Mouse (Mus musculus) testis, adult 2 months (tissue): ENCODE results near the gene Cop1. TPM values are rescaled to one million over a fixed set of nuclear protein-coding genes. Genes with fewer than 3 reads are reported as not detected.

Source experiments
- H3K27ac ChIP-seq: fragments of 200-500 bp; 2 replicates; pipeline ENCODE4 v1.5.1; 2012; ENCODE audit warnings: low read depth, low read length; ENCODE audit not compliant: control insufficient read depth, insufficient read depth
- H3K27me3 ChIP-seq: fragments of 200-500 bp; 2 replicates; pipeline ENCODE4 v1.6.1; 2012; ENCODE audit warnings: mild to moderate bottlenecking, low read length, moderate library complexity; ENCODE audit not compliant: control insufficient read depth, insufficient read depth
- H3K36me3 ChIP-seq: fragments of 200-500 bp; 2 replicates; pipeline ENCODE4 v1.6.1; 2012; ENCODE audit warnings: mild to moderate bottlenecking, low read length; ENCODE audit not compliant: control insufficient read depth, insufficient read depth
- H3K4me1 ChIP-seq: fragments of 200-500 bp; 2 replicates; pipeline ENCODE4 v1.6.1; 2012; ENCODE audit warnings: low read length; ENCODE audit not compliant: control insufficient read depth, insufficient read depth
- H3K4me3 ChIP-seq: fragments of 200-500 bp; 2 replicates; pipeline ENCODE4 v1.5.1; 2012; ENCODE audit warnings: low read depth, mild to moderate bottlenecking, low read length, moderate library complexity, mixed read lengths; ENCODE audit not compliant: control insufficient read depth
- CTCF ChIP-seq: fragments of 200-500 bp; IDR thresholded peaks from 2 replicates; pipeline ENCODE4 v1.5.1; 2012; ENCODE audit warnings: low read depth, mild to moderate bottlenecking, inconsistent platforms, low read length, moderate library complexity; ENCODE audit not compliant: control insufficient read depth, insufficient read depth, insufficient replicate concordance
- POLR2A ChIP-seq: fragments of 200-500 bp; IDR thresholded peaks from 2 replicates; pipeline ENCODE4 v1.6.1; 2012; ENCODE audit warnings: low read depth, mild to moderate bottlenecking, inconsistent platforms, low read length, moderate library complexity; ENCODE audit not compliant: control insufficient read depth
- polyA plus RNA-seq: library from polyadenylated mRNA; depleted of rRNA; stranded (reverse); fragments of >200 nt; gene quantifications from 2 replicates; pipeline ENCODE4 v1.2.3, GENCODE M21; 2012

The Cop1 gene
- polyA plus RNA-seq, 1 experiment, result 81.5 TPM

- H3K4me1 ChIP-seq, result no peaks in the 10 kb centered on the region
- H3K4me3 ChIP-seq, result no peak overlapping the region
- no peaks in the 10 kb centered on the region for H3K27me3 ChIP-seq
- TF ChIP-seq POLR2A, result no peak
- TF ChIP-seq CTCF, result no peak
- no peak overlapping the region for H3K27ac ChIP-seq
- no peaks in the 10 kb centered on the region for H3K36me3 ChIP-seq
Measured at GRCm38 (mm10) chr1:159250320-159250719, 18.2 kb downstream of the Cop1 start.

- Histone ChIP-seq H3K4me3 (no peak overlapping the region), H3K4me1 (no peaks in the 10 kb centered on the region), H3K27me3 (no peaks in the 10 kb centered on the region), H3K27ac (no peak overlapping the region), H3K36me3 (no peaks in the 10 kb centered on the region)
- no peak for TF ChIP-seq CTCF
Measured at GRCm38 (mm10) chr1:159253078-159253477, 21.0 kb downstream of the Cop1 start.

- Histone ChIP-seq H3K36me3 (no peaks in the 10 kb centered on the region), H3K4me1 (no peaks in the 10 kb centered on the region), H3K27me3 (no peaks in the 10 kb centered on the region), H3K27ac (no peak overlapping the region), H3K4me3 (no peak overlapping the region)
- no peak for TF ChIP-seq CTCF
- no peak for TF ChIP-seq POLR2A
Measured at GRCm38 (mm10) chr1:159254906-159255685, 23.0 kb downstream of the Cop1 start.

GRCm38 (mm10) chr1:159256543-159256942 is 24.4 kb downstream of the Cop1 start:
- H3K36me3 ChIP-seq, result no peaks in the 10 kb centered on the region
- TF ChIP-seq POLR2A (no peak), CTCF (no peak)

GRCm38 (mm10) chr1:159263820-159264219 is 31.7 kb downstream of the Cop1 start:
- no peaks in the 10 kb centered on the region for H3K27me3 ChIP-seq
- no peaks in the 10 kb centered on the region for H3K4me1 ChIP-seq
- no peak overlapping the region for H3K4me3 ChIP-seq
- TF ChIP-seq CTCF (no peak), POLR2A (no peak)
- no peaks in the 10 kb centered on the region for H3K36me3 ChIP-seq
- H3K27ac ChIP-seq, result no peak overlapping the region

More at GRCm38 (mm10) chr1:159256543-159256942, 24.4 kb downstream of the Cop1 start:
- Histone ChIP-seq H3K27me3 (no peaks in the 10 kb centered on the region), H3K4me1 (no peaks in the 10 kb centered on the region), H3K4me3 (no peak overlapping the region), H3K27ac (no peak overlapping the region)

- Histone ChIP-seq H3K36me3 (no peaks in the 10 kb centered on the region; the same call in 1 of the 2 replicates), H3K4me1 (no peaks in the 10 kb centered on the region), H3K27ac (no peak overlapping the region), H3K27me3 (no peaks in the 10 kb centered on the region), H3K4me3 (no peak overlapping the region)
- no peak for TF ChIP-seq POLR2A
- TF ChIP-seq CTCF, result no peak
Measured at GRCm38 (mm10) chr1:159280072-159280471, 48.0 kb downstream of the Cop1 start.

GRCm38 (mm10) chr1:159281861-159282260 is 49.7 kb downstream of the Cop1 start:
- Histone ChIP-seq H3K4me3 (no peak overlapping the region), H3K27ac (no peak overlapping the region), H3K4me1 (no peaks in the 10 kb centered on the region), H3K36me3 (no peaks in the 10 kb centered on the region; the same call in 1 of the 2 replicates), H3K27me3 (no peaks in the 10 kb centered on the region)
- TF ChIP-seq CTCF, result no peak
- TF ChIP-seq POLR2A, result no peak

GRCm38 (mm10) chr1:159286833-159287232 is 54.7 kb downstream of the Cop1 start:
- Histone ChIP-seq H3K27ac (no peak overlapping the region), H3K27me3 (no peaks in the 10 kb centered on the region), H3K4me1 (no peaks in the 10 kb centered on the region), H3K4me3 (no peak overlapping the region), H3K36me3 (no peaks in the 10 kb centered on the region)
- TF ChIP-seq CTCF (no peak), POLR2A (no peak)
